Mouse (Mus musculus) lung, adult 2 months (tissue): ENCODE data around the gene Aven.

Experiments used
- CTCF ChIP-seq: fragments of 200-500 bp; IDR thresholded peaks from 2 replicates; pipeline ENCODE4 v1.5.1; 2011; ENCODE audit warnings: mild to moderate bottlenecking, low read length, control low read depth; ENCODE audit not compliant: insufficient read depth
- POLR2A ChIP-seq: fragments of 200-500 bp; IDR thresholded peaks from 2 replicates; pipeline ENCODE4 v1.6.1; 2011; ENCODE audit warnings: low read depth, mild to moderate bottlenecking, control low read depth, low read length, borderline replicate concordance; ENCODE audit errors: extremely low read depth

GRCm38 (mm10) chr2:112617206-112617605 lies 124.4 kb downstream of the Aven start:
- TF ChIP-seq CTCF = no peak
- no peak for TF ChIP-seq POLR2A
